7 mouse cellular contexts compared by ENCODE assay signal in genomic region chr1:34850343-34851136, GRCm38 (mm10). TPM values are rescaled to one million over a fixed set of nuclear protein-coding genes. Genes with fewer than 3 reads are reported as not detected.
DNase-seq lines count a peak whose midpoint lies in the region; ATAC-seq and TF ChIP-seq lines count a peak whose summit lies in the region.

No protein-coding gene starts in this region.

- no peak for DNase-seq in lung, postnatal 14 days
- DNase-seq in cerebellum, postnatal 10 days: peak; percentile 28 to 34
- peak; percentile 32 for DNase-seq in midbrain, postnatal 0 days (ENCODE audit: low spot score)
- no peak for DNase-seq in ovary, postnatal 14 days (ENCODE audit: low spot score)
- no peak for DNase-seq in spleen, postnatal 4 days (ENCODE audit: low spot score in 2 of 2)

- no peaks in the 10 kb centered on the region for H3K36me3 ChIP-seq in lung, embryonic 15.5 days
- H3K36me3 ChIP-seq in hindbrain, embryonic 15.5 days: no peaks in the 10 kb centered on the region
- H3K36me3 ChIP-seq in midbrain, postnatal 0 days (ENCODE audit: insufficient read depth, low read length): no peaks in the 10 kb centered on the region

- no peaks in the 10 kb centered on the region for H3K4me1 ChIP-seq in lung, embryonic 15.5 days
- H3K4me1 ChIP-seq in hindbrain, embryonic 15.5 days (replicated peaks): peaks cover 35% of the 10 kb centered on the region
- H3K4me1 ChIP-seq in midbrain, postnatal 0 days (ENCODE audit: insufficient read depth, low read length): peaks cover 8% of the 10 kb centered on the region; the same call in 1 of the 2 replicates

- H3K9me3 ChIP-seq in lung, embryonic 15.5 days: no peaks in the 10 kb centered on the region
- no peaks in the 10 kb centered on the region for H3K9me3 ChIP-seq in hindbrain, embryonic 15.5 days
- no peaks in the 10 kb centered on the region for H3K9me3 ChIP-seq in midbrain, postnatal 0 days (ENCODE audit: low read length)

- 46% methylated on average over 11 of the region's 11 CpGs for WGBS in lung, embryonic 15.5 days
- WGBS in hindbrain, embryonic 15.5 days: 43% methylated on average over 11 of the region's 11 CpGs
- WGBS in midbrain, postnatal 0 days: 37% methylated on average over 10 of the region's 11 CpGs

- ATAC-seq in lung, embryonic 15.5 days (ENCODE audit: borderline replicate concordance, extremely low read depth, low FRiP score, low TSS enrichment): peak; percentile 25; the same call in 1 of the 2 replicates
- peak; percentile 65 for ATAC-seq in hindbrain, embryonic 15.5 days (ENCODE audit: low FRiP score, low read depth)
- peak; percentile 57 for ATAC-seq in midbrain, postnatal 0 days (ENCODE audit: low FRiP score)

- H3K9ac ChIP-seq in lung, embryonic 15.5 days: peak overlapping the region; percentile 69
- H3K9ac ChIP-seq in hindbrain, embryonic 15.5 days: peak overlapping the region; percentile 95
- H3K9ac ChIP-seq in midbrain, postnatal 0 days (replicated peaks; ENCODE audit: low read length, poor library complexity, severe bottlenecking): peak overlapping the region; percentile 92

- TF ChIP-seq CTCF in midbrain, postnatal 0 days (IDR thresholded peaks at IDR 0.05): no peak

- H3K27ac ChIP-seq in lung, embryonic 15.5 days: no peak overlapping the region
- H3K27ac ChIP-seq in hindbrain, embryonic 15.5 days (replicated peaks): peak overlapping the region; percentile 87
- peak overlapping the region; percentile 77 for H3K27ac ChIP-seq in midbrain, postnatal 0 days (ENCODE audit: low read depth, low read length)

- H3K4me3 ChIP-seq in lung, embryonic 15.5 days: peak overlapping the region; percentile 63
- H3K4me3 ChIP-seq in hindbrain, embryonic 15.5 days: peak overlapping the region; percentile 97
- H3K4me3 ChIP-seq in midbrain, postnatal 0 days (ENCODE audit: low read depth, low read length): peak overlapping the region; percentile 72

- H3K4me2 ChIP-seq in lung, embryonic 15.5 days: peak overlapping the region; percentile 89
- peak overlapping the region; percentile 65 for H3K4me2 ChIP-seq in hindbrain, embryonic 15.5 days
- peak overlapping the region; percentile 79 for H3K4me2 ChIP-seq in midbrain, postnatal 0 days (ENCODE audit: low read depth, low read length, poor library complexity, severe bottlenecking)

- H3K27me3 ChIP-seq in lung, embryonic 15.5 days: no peaks in the 10 kb centered on the region
- H3K27me3 ChIP-seq in hindbrain, embryonic 15.5 days: no peaks in the 10 kb centered on the region
- no peaks in the 10 kb centered on the region for H3K27me3 ChIP-seq in midbrain, postnatal 0 days (ENCODE audit: insufficient read depth, low read length)

RNA-seq across cellular contexts. Expression of gene Plekhb2, which starts 0.8 kb away (rescaled TPM):
- polyA plus RNA-seq in lung, embryonic 15.5 days (2015; fragmentation: Nextera tagmentation; extraction: Ambion mirVana): 26.7 and 31.8 TPM in 2 replicates
- 75.3 and 79.5 TPM in 2 replicates for polyA plus RNA-seq in hindbrain, embryonic 15.5 days (2015; fragmentation: Nextera tagmentation; extraction: Ambion mirVana)
- total RNA-seq in midbrain, postnatal 0 days (2014; rRNA removed): 83.3 and 97.3 TPM in 2 replicates
- polyA plus RNA-seq in midbrain, postnatal 0 days (2015; fragmentation: Nextera tagmentation; extraction: Ambion mirVana): 85.1 and 93.1 TPM in 2 replicates

RNA-seq across cellular contexts. Expression of gene Fam168b, which starts 7.7 kb away (rescaled TPM):
- polyA plus RNA-seq in lung, embryonic 15.5 days (2015; fragmentation: Nextera tagmentation; extraction: Ambion mirVana): 72.1 and 74.9 TPM in 2 replicates
- polyA plus RNA-seq in hindbrain, embryonic 15.5 days (2015; fragmentation: Nextera tagmentation; extraction: Ambion mirVana): 133 and 142 TPM in 2 replicates
- total RNA-seq in midbrain, postnatal 0 days (2014; rRNA removed): 319 and 542 TPM in 2 replicates
- 94.3 and 95.9 TPM in 2 replicates for polyA plus RNA-seq in midbrain, postnatal 0 days (2015; fragmentation: Nextera tagmentation; extraction: Ambion mirVana)

Comparison
In these comparisons a context has a peak if more than half of its experiments do, and no peak if none do; other contexts are left out.
1. DNase-seq: peak in cerebellum, postnatal 10 days (2 of 2) and midbrain, postnatal 0 days (single experiment); none in lung, postnatal 14 days (single experiment), ovary, postnatal 14 days (single experiment) and spleen, postnatal 4 days (0 of 2).
2. Peak in every context shown above with its lines, with median percentiles within 50 percentile points of each other: ATAC-seq, H3K4me2 ChIP-seq, H3K4me3 ChIP-seq and H3K9ac ChIP-seq.